Mouse (Mus musculus): ENCODE measurements around the gene Tex10.

DNA sequence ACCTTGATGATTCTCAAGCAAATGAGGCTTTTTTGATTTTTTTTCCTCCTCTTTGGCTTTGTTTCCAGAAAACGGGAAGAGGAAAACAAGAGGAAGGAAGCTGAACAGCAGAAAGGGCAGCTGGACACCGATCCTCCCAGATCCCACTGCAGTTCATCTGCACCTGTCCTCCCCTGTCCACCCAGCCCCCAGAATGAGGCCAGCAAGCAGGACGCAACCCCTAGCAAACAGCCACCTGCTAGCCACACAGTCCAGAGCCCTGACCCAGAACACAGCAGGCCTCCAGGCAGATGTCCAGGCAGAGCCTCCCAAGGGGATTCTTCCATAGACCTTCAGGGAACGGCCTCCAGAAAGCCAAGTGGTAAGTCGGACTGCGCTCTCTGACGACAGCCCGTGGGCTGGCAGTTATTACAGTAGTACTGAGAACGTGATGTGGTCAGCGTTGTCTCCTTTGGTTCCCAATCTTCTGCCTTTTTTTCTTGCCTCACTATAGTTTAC is 57.4 kb downstream of the Tex10 start:
- TF ChIP-seq POLR2A (IDR thresholded peaks at IDR 0.05; ENCODE audit: low read depth, low read length) (no peak), CTCF (IDR thresholded peaks at IDR 0.05; ENCODE audit: extremely low read depth, insufficient read length, insufficient replicate concordance, low read depth, low read length) (no peak)
